In genomic region chr6:125572291-125573188, GRCm38 (mm10) we compare ENCODE assay signal across 8 mouse cellular contexts. TPM values are rescaled to one million over a fixed set of nuclear protein-coding genes. Genes with fewer than 3 reads are reported as not detected.
DNase-seq lines count a peak whose midpoint lies in the region; ATAC-seq and TF ChIP-seq lines count a peak whose summit lies in the region.

No protein-coding gene starts in this region.

- intact Hi-C loops in heart, postnatal 14 days (cut with DNase I) = no loop called here

- H3K36me3 ChIP-seq in forebrain, embryonic 14.5 days (ENCODE audit: control insufficient read depth, insufficient read depth, low read length) = no peaks in the 10 kb centered on the region
- H3K36me3 ChIP-seq in liver, postnatal 0 days (replicated peaks; ENCODE audit: insufficient read depth, low read length) = no peaks in the 10 kb centered on the region
- no peaks in the 10 kb centered on the region for H3K36me3 ChIP-seq in neural tube, embryonic 15.5 days

- peak; percentile 57 for ATAC-seq in forebrain, embryonic 14.5 days
- ATAC-seq in liver, postnatal 0 days = peak; percentile 13
- peak; percentile 38 for ATAC-seq in neural tube, embryonic 15.5 days (ENCODE audit: low FRiP score)

- H3K27me3 ChIP-seq in forebrain, embryonic 14.5 days (replicated peaks; ENCODE audit: control insufficient read depth, insufficient read depth, low read length) = no peaks in the 10 kb centered on the region
- H3K27me3 ChIP-seq in liver, postnatal 0 days (ENCODE audit: insufficient read depth, low read length) = no peaks in the 10 kb centered on the region
- H3K27me3 ChIP-seq in neural tube, embryonic 15.5 days (replicated peaks) = no peaks in the 10 kb centered on the region; the same call in 1 of the 2 replicates

- no peak for TF ChIP-seq CTCF in bone marrow, adult 2 months (IDR thresholded peaks at IDR 0.05; ENCODE audit: control insufficient read depth, insufficient read depth, low read length)
- TF ChIP-seq CTCF in liver, postnatal 0 days (IDR thresholded peaks at IDR 0.05; ENCODE audit: low read depth) = no peak

- no peaks in the 10 kb centered on the region for H3K9me3 ChIP-seq in forebrain, embryonic 14.5 days (replicated peaks; ENCODE audit: control insufficient read depth, low read length)
- no peaks in the 10 kb centered on the region for H3K9me3 ChIP-seq in liver, postnatal 0 days (ENCODE audit: low read length)
- no peaks in the 10 kb centered on the region for H3K9me3 ChIP-seq in neural tube, embryonic 15.5 days (replicated peaks)

- H3K9ac ChIP-seq in forebrain, embryonic 14.5 days (ENCODE audit: low read length) = no peak overlapping the region
- H3K9ac ChIP-seq in liver, postnatal 0 days (replicated peaks) = peak overlapping the region; percentile 72
- no peak overlapping the region for H3K9ac ChIP-seq in neural tube, embryonic 15.5 days (replicated peaks)

- H3K4me3 ChIP-seq in bone marrow, adult 2 months (replicated peaks; ENCODE audit: control insufficient read depth, low read depth, low read length) = peak overlapping the region; percentile 71
- H3K4me3 ChIP-seq in forebrain, embryonic 14.5 days (ENCODE audit: low read depth, low read length) = no peak overlapping the region
- peak overlapping the region; percentile 47 for H3K4me3 ChIP-seq in liver, postnatal 0 days (ENCODE audit: low read depth, low read length)
- peak overlapping the region; percentile 21 for H3K4me3 ChIP-seq in neural tube, embryonic 15.5 days (replicated peaks)

- peaks cover 2% of the 10 kb centered on the region; the same call in 1 of the 2 replicates for H3K4me1 ChIP-seq in bone marrow, adult 2 months (ENCODE audit: control insufficient read depth, insufficient read depth, low read length)
- H3K4me1 ChIP-seq in forebrain, embryonic 14.5 days (ENCODE audit: control insufficient read depth, insufficient read depth, low read length) = peaks cover 4% of the 10 kb centered on the region
- H3K4me1 ChIP-seq in liver, postnatal 0 days (ENCODE audit: insufficient read depth) = peaks cover 47% of the 10 kb centered on the region
- peaks cover 18% of the 10 kb centered on the region for H3K4me1 ChIP-seq in neural tube, embryonic 15.5 days

- DNase-seq in A20 (ENCODE audit: low read depth, low spot score) = peak; percentile 78
- peak; percentile 76 for DNase-seq in forebrain, embryonic 14.5 days (ENCODE audit: low spot score)
- peak; percentile 86 to 91 for DNase-seq in heart, postnatal 14 days
- DNase-seq in layer of hippocampus, adult 11-12 months (ENCODE audit: low spot score) = peak; percentile 84
- peak; percentile 84 for DNase-seq in liver, postnatal 0 days
- DNase-seq in testis, postnatal 14 days (ENCODE audit: low spot score) = peak; percentile 49

- 7% methylated on average over 18 of the region's 18 CpGs for WGBS in bone marrow, adult 2 months
- WGBS in forebrain, embryonic 14.5 days = 25% methylated on average over 18 of the region's 18 CpGs
- 13% methylated on average over 18 of the region's 18 CpGs for WGBS in liver, postnatal 0 days (ENCODE audit: insufficient replicate concordance)
- WGBS in neural tube, embryonic 15.5 days = 39% methylated on average over 18 of the region's 18 CpGs

- no peak for TF ChIP-seq POLR2A in bone marrow, adult 2 months (IDR thresholded peaks at IDR 0.05; ENCODE audit: borderline replicate concordance, control insufficient read depth, low read depth, low read length)

- peak overlapping the region; percentile 45 for H3K4me2 ChIP-seq in forebrain, embryonic 14.5 days (ENCODE audit: low read length)
- H3K4me2 ChIP-seq in liver, postnatal 0 days (ENCODE audit: low read depth, low read length) = peak overlapping the region; percentile 75
- H3K4me2 ChIP-seq in neural tube, embryonic 15.5 days = peak overlapping the region; percentile 55

- peak overlapping the region; percentile 90 for H3K27ac ChIP-seq in bone marrow, adult 2 months (ENCODE audit: control insufficient read depth, insufficient read depth, low read depth, low read length, poor library complexity)
- H3K27ac ChIP-seq in forebrain, embryonic 14.5 days (ENCODE audit: low read depth, low read length) = peak overlapping the region; percentile 16; the same call in 1 of the 2 replicates
- peak overlapping the region; percentile 97 for H3K27ac ChIP-seq in liver, postnatal 0 days (ENCODE audit: low read depth)
- H3K27ac ChIP-seq in neural tube, embryonic 15.5 days (replicated peaks) = peak overlapping the region; percentile 67

- no peak for TF ChIP-seq EP300 in liver, postnatal 0 days (IDR thresholded peaks at IDR 0.05; ENCODE audit: low read depth)

RNA-seq across cellular contexts. Expression of gene Vwf, which starts 26.0 kb away (rescaled TPM):
- polyA plus RNA-seq in bone marrow, adult 2 months (2011; ENCODE audit: insufficient read depth, insufficient read length, low replicate concordance, missing spikeins) = 83.1 and 147 TPM in 2 replicates
- 8.7 and 8.8 TPM in 2 replicates for polyA plus RNA-seq in forebrain, embryonic 14.5 days (2014; fragmentation: Nextera tagmentation; extraction: Ambion mirVana)
- 100 to 1,000 TPM in 1 of 2 experiments, 10 to 100 TPM in 1; 88.1 to 110 TPM for total RNA-seq in heart, postnatal 14 days (2021)
- 13.4 and 14.8 TPM in 2 replicates for polyA plus RNA-seq in liver, postnatal 0 days (2015; fragmentation: Nextera tagmentation; extraction: Ambion mirVana)
- 7.8 and 14.9 TPM in 2 replicates for polyA plus RNA-seq in neural tube, embryonic 15.5 days (2015; fragmentation: Nextera tagmentation; extraction: Ambion mirVana)

Comparison
In these comparisons a context has a peak if more than half of its experiments do, and no peak if none do; other contexts are left out.
1. H3K27ac ChIP-seq: peak in every context shown above with its lines; median percentile 97 in liver, postnatal 0 days; 90 in bone marrow, adult 2 months; 67 in neural tube, embryonic 15.5 days; 16 in forebrain, embryonic 14.5 days.